Mouse (Mus musculus): ENCODE results near the gene Smad6. TPM values are rescaled to one million over a fixed set of nuclear protein-coding genes. Genes with fewer than 3 reads are reported as not detected.
A peak's percentile ranks its signal among the peaks of the same experiment; 100 is the strongest.

Gene Smad6
- polyA plus RNA-seq, 1 experiment from 2014 or later, result 4.4 TPM

DNA sequence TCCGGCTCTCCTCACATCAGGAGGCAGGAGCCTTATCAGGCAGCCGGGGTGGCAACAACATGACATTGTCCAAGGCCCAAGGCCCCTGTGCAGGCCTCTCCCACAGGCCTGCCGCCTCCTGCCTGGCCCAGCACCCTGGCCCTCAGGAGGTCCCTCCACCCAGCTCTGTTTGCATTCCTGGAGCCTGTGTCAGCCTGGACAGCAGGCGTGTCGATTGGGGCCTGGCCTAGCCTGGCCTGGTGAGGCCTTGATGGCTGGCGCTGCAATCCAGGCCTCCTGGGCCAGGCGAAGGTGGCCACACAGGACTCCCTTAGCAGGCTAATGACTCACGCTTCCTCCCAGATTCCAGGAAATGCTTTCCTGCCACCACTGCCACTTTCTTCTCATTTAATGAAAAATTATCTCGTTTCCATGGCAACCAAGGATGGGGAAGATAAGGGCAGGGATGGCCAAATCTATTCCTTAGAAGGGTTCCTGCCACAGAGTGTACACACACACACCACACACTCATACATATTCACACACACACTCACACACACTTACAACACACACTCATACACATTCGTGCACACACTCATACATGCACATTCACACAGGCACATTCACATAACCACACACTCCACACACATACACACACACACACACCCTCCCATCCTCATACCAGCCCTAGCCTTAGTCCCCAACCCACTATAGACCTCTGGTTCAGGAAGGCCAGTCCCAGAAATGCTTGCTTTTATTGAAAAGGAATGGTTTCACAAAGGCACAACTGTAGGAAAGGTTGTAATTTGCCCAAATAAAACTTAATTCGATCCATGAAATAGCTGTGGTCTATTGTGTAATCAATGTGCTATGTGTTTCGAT is 79.9 kb downstream of the Smad6 start:
- H3K27ac ChIP-seq (replicated peaks), result peak overlapping the region; percentile 74
- peaks cover 8% of the 10 kb centered on the region for H3K4me1 ChIP-seq
- H3K27me3 ChIP-seq (ENCODE audit: low read depth, poor library complexity, severe bottlenecking), result no peaks in the 10 kb centered on the region
- no peak for DNase-seq (ENCODE audit: low spot score)
- WGBS, result 76% methylated on average over 12 of the region's 12 CpGs
- no peak overlapping the region for H3K4me3 ChIP-seq
- no peaks in the 10 kb centered on the region for H3K9me3 ChIP-seq (replicated peaks)
- no peaks in the 10 kb centered on the region for H3K36me3 ChIP-seq

- H3K27ac ChIP-seq (replicated peaks), result no peak overlapping the region
These were observed 85.6 kb downstream of the Smad6 start for GRCm38 (mm10) chr9:63936256-63936655.

DNA sequence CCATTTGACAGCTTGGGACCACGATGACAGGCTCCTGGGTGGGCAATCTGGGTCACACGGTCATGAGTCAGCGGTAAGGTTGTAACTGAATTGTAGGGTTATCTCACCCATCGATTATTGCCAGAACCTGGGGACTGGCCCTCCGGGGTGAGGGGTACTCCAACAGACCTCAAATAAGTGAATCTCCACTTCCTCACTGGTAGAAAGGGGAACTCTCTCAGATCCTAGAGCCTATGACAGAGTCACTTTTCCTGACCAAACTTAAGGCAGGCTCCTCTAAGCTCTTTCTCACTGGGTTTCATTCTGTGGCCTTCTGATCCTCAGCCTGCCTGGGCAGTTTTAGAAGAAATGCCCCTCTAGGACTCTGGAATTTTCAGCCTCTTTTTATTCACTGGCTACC is 88.8 kb downstream of the Smad6 start:
- H3K27me3 ChIP-seq (ENCODE audit: low read depth, poor library complexity, severe bottlenecking), result peaks cover 11% of the 10 kb centered on the region
- peaks cover 8% of the 10 kb centered on the region for H3K4me1 ChIP-seq
- no peaks in the 10 kb centered on the region for H3K36me3 ChIP-seq
- no peak overlapping the region for H3K4me3 ChIP-seq
- no peak overlapping the region for H3K27ac ChIP-seq (replicated peaks)
- no peak for DNase-seq (ENCODE audit: low spot score)
- H3K9me3 ChIP-seq (replicated peaks), result no peaks in the 10 kb centered on the region
- WGBS, result 72% methylated on average over 5 of the region's 5 CpGs

More at GRCm38 (mm10) chr9:63936256-63936655, 85.6 kb downstream of the Smad6 start:
- WGBS, result 86% methylated on average over 5 of the region's 5 CpGs
- Histone ChIP-seq H3K4me1 (peaks cover 5% of the 10 kb centered on the region; the same call in 1 of the 2 replicates), H3K27me3 (ENCODE audit: low read depth, poor library complexity, severe bottlenecking) (no peaks in the 10 kb centered on the region), H3K9me3 (replicated peaks) (no peaks in the 10 kb centered on the region), H3K36me3 (no peaks in the 10 kb centered on the region), H3K4me3 (no peak overlapping the region)
- DNase-seq (ENCODE audit: low spot score), result no peak

- Histone ChIP-seq H3K4me3 (peak overlapping the region; percentile 51), H3K27me3 (ENCODE audit: low read depth, poor library complexity, severe bottlenecking) (peaks cover 43% of the 10 kb centered on the region), H3K4me1 (peaks cover 14% of the 10 kb centered on the region), H3K36me3 (no peaks in the 10 kb centered on the region), H3K27ac (replicated peaks) (peak overlapping the region; percentile 82), H3K9me3 (replicated peaks) (no peaks in the 10 kb centered on the region)
- peak; percentile 44 for DNase-seq (ENCODE audit: low spot score)
- WGBS, result 6% methylated on average over 34 of the region's 34 CpGs
These were observed 94.4 kb downstream of the Smad6 start for GRCm38 (mm10) chr9:63927340-63928049.

- H3K27ac ChIP-seq (replicated peaks), result no peak overlapping the region
- H3K9me3 ChIP-seq (replicated peaks), result no peaks in the 10 kb centered on the region
- WGBS, result 82% methylated on average over 7 of the region's 7 CpGs
- H3K27me3 ChIP-seq (ENCODE audit: low read depth, poor library complexity, severe bottlenecking), result peaks cover 43% of the 10 kb centered on the region
- H3K4me1 ChIP-seq, result peaks cover 14% of the 10 kb centered on the region
- no peaks in the 10 kb centered on the region for H3K36me3 ChIP-seq
- no peak overlapping the region for H3K4me3 ChIP-seq
- DNase-seq (ENCODE audit: low spot score), result no peak
These were observed 95.5 kb downstream of the Smad6 start for GRCm38 (mm10) chr9:63926377-63926776.

GRCm38 (mm10) chr9:63923190-63923717 is 98.6 kb downstream of the Smad6 start:
- 82% methylated on average over 9 of the region's 9 CpGs for WGBS
- no peak overlapping the region for H3K4me3 ChIP-seq
- DNase-seq (ENCODE audit: low spot score), result no peak
- no peaks in the 10 kb centered on the region for H3K36me3 ChIP-seq
- H3K9me3 ChIP-seq (replicated peaks), result no peaks in the 10 kb centered on the region
- no peak overlapping the region for H3K27ac ChIP-seq (replicated peaks)
- peaks cover 13% of the 10 kb centered on the region for H3K4me1 ChIP-seq
- peaks cover 33% of the 10 kb centered on the region for H3K27me3 ChIP-seq (ENCODE audit: low read depth, poor library complexity, severe bottlenecking)

- no peaks in the 10 kb centered on the region for H3K27me3 ChIP-seq (ENCODE audit: low read depth, poor library complexity, severe bottlenecking)
- no peak overlapping the region for H3K4me3 ChIP-seq
- no peaks in the 10 kb centered on the region for H3K9me3 ChIP-seq (replicated peaks)
- WGBS, result 88% methylated on average over 3 of the region's 3 CpGs
- no peaks in the 10 kb centered on the region for H3K36me3 ChIP-seq
- H3K27ac ChIP-seq (replicated peaks), result no peak overlapping the region
- no peaks in the 10 kb centered on the region for H3K4me1 ChIP-seq
- no peak for DNase-seq (ENCODE audit: low spot score)
These were observed 102.2 kb downstream of the Smad6 start for GRCm38 (mm10) chr9:63919708-63920107.

DNA sequence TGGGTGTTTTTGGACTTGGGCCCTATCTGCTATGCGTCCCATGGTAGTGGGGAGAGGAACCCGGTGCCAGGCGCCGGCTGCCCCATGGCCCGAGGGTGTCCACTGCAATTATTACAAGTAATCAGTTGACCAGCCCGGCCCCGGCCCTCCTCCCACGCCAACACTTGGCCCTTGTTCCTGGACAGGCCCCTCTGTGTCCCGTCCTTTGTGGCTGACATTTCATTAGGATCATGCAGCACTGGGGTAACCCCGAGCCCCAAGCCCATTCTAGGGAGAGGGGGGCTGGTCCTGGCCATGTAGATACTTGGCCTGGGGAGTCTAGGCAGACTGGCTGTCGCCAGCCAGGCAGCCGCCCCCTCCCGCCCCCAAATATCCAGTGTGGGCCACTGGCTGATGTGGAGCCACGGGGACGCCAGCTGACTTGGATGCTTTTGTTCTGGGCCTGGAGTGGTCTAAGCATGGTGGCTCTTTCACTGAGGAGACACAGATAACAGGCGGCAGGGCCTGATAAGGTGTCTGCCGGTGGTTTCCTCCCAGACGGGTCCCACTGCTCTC is 102.8 kb downstream of the Smad6 start:
- 83% methylated on average over 18 of the region's 18 CpGs for WGBS

DNA sequence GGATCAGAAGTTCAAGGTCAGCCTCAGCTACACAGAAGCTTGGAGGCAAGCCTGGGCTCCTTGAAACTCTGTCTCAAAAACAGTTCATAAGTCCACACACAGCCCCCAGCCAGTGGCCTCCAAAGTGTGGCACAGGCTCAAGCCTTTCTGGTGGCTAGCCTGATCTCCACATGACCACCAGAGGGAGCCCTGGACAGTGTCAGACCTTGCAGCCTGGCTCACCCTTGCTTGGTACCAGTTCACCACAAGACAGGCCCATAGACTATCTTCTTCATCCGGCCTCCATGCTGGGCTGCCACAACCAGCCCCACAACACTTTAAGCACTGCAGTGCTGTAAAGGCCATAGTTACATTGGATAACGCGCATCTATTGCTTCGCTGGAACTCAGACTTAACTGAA is 103.6 kb downstream of the Smad6 start:
- WGBS, result 65% methylated on average over 4 of the region's 4 CpGs
- H3K4me3 ChIP-seq, result no peak overlapping the region

More for the DNA sequence above, 102.8 kb downstream of the Smad6 start:
- no peaks in the 10 kb centered on the region for H3K9me3 ChIP-seq (replicated peaks)
- H3K27me3 ChIP-seq (ENCODE audit: low read depth, poor library complexity, severe bottlenecking), result no peaks in the 10 kb centered on the region
- no peak overlapping the region for H3K4me3 ChIP-seq
- DNase-seq (ENCODE audit: low spot score), result no peak
- no peaks in the 10 kb centered on the region for H3K4me1 ChIP-seq
- no peaks in the 10 kb centered on the region for H3K36me3 ChIP-seq
- peak overlapping the region; percentile 46; the same call in 1 of the 2 replicates for H3K27ac ChIP-seq (replicated peaks)

DNA sequence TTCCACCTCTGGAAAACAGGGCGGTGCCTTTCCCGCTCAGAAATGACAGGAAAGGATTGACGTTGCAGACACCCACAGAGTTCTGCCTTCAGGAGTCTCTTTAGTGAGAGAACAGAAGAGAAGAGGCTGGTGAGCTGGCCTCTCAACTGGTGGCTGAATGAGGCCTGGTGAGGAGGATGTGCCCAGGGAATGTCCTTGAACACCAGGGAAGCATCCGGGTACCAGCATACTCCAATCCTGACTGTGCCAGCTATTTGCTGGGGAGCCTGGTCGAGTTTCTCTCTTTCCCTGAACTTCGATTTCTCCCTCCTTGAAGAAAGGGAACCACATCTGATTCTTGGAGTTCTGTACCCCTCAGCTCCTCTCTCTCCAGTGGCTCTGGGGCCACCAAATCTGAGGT is 105.4 kb downstream of the Smad6 start:
- WGBS, result 79% methylated on average over 6 of the region's 6 CpGs
- no peaks in the 10 kb centered on the region for H3K9me3 ChIP-seq (replicated peaks)
- H3K27me3 ChIP-seq (ENCODE audit: low read depth, poor library complexity, severe bottlenecking), result no peaks in the 10 kb centered on the region
- H3K27ac ChIP-seq (replicated peaks), result no peak overlapping the region
- no peak overlapping the region for H3K4me3 ChIP-seq
- H3K36me3 ChIP-seq, result no peaks in the 10 kb centered on the region
- DNase-seq (ENCODE audit: low spot score), result no peak
- H3K4me1 ChIP-seq, result no peaks in the 10 kb centered on the region

More for the DNA sequence above, 103.6 kb downstream of the Smad6 start:
- no peaks in the 10 kb centered on the region for H3K9me3 ChIP-seq (replicated peaks)
- DNase-seq (ENCODE audit: low spot score), result peak; percentile 75
- no peaks in the 10 kb centered on the region for H3K4me1 ChIP-seq
- H3K36me3 ChIP-seq, result no peaks in the 10 kb centered on the region
- no peak overlapping the region for H3K27ac ChIP-seq (replicated peaks)
- no peaks in the 10 kb centered on the region for H3K27me3 ChIP-seq (ENCODE audit: low read depth, poor library complexity, severe bottlenecking)

DNA sequence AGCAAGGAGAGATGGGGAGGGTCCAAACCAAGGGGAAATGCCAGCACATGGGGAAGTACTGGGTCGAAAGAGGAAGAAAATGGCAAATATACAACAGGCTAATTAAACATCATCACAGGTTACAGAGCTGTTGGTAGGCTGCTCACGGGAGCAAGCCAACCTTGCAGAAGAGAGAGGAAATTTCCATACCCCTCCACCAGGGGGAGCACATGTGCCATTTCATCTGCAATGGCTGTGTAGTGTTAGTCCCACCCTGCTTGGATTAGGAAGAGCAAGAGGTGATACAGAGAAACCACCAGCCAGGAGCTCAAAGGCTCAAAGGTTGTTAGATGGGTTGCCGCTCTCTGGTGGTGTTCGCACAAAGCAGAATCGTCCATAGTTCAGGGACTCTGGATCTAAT is 105.9 kb downstream of the Smad6 start:
- Histone ChIP-seq H3K27ac (replicated peaks) (no peak overlapping the region), H3K36me3 (no peaks in the 10 kb centered on the region)
- 69% methylated on average over 5 of the region's 5 CpGs for WGBS

GRCm38 (mm10) chr9:63914944-63915343 is 106.9 kb downstream of the Smad6 start:
- H3K36me3 ChIP-seq, result no peaks in the 10 kb centered on the region
- no peak overlapping the region for H3K4me3 ChIP-seq
- 90% methylated on average over 5 of the region's 5 CpGs for WGBS
- H3K4me1 ChIP-seq, result no peaks in the 10 kb centered on the region
- no peak for DNase-seq (ENCODE audit: low spot score)
- no peak overlapping the region for H3K27ac ChIP-seq (replicated peaks)
- no peaks in the 10 kb centered on the region for H3K9me3 ChIP-seq (replicated peaks)
- no peaks in the 10 kb centered on the region for H3K27me3 ChIP-seq (ENCODE audit: low read depth, poor library complexity, severe bottlenecking)

More for the DNA sequence above, 105.9 kb downstream of the Smad6 start:
- no peak for DNase-seq (ENCODE audit: low spot score)
- Histone ChIP-seq H3K4me3 (no peak overlapping the region), H3K27me3 (ENCODE audit: low read depth, poor library complexity, severe bottlenecking) (no peaks in the 10 kb centered on the region), H3K4me1 (no peaks in the 10 kb centered on the region), H3K9me3 (replicated peaks) (no peaks in the 10 kb centered on the region)

Data from midbrain, embryonic 10.5 days (tissue).